In the genomic region with DNA sequence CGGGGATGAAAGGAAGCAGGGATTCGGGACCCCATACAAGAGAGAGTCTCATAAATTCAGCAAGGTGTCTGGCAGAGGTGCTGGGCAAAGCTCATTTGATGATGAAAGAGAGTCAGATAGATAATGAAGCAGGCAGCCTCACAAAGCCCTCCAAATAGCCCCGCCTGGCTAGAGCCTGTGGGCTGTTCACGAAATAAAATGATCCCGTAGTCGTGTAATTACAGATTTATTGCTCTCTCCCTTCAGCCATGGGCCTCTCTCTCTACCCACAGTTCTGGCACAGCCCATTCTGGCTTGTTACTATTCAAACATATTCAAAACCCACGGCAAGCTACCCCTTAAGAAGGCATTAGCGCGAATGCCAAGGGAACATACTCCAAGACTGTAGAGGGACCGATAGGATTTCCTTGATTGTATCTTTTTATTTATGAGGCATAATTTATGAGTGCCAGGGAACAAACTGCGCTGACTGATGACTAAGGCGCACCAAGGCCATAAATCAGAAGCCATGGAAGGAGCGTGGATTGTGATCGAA, we compare ENCODE assay signal across 23 mouse cellular contexts.
DNase-seq lines count a peak whose midpoint lies in the region; ATAC-seq lines count a peak whose summit lies in the region.
"Had no signal": no experiment of that assay in that cellular context is flagged by ENCODE, and none has a peak within 500 bp of the region (broad histone marks: within the 10 kb centered on the region; RNA-seq: fewer than 3 reads in every experiment).

No protein-coding gene starts in this region.

- DNase-seq in urinary bladder, postnatal 25 days (ENCODE audit: low spot score) = peak; percentile 3
- no peak for DNase-seq in urinary bladder, postnatal 10 days (ENCODE audit: low spot score)
- no peak for DNase-seq in cerebellum, postnatal 14 days
- no peak for DNase-seq in layer of hippocampus, postnatal 14 days (ENCODE audit: low spot score in 2 of 2)
- DNase-seq: adrenal gland, postnatal 25 days; cerebellum, adult 11-12 months; cerebellum, postnatal 10 days; gastrocnemius, postnatal 10 days; heart, adult 11 months; heart, postnatal 14 days; kidney, adult 18-20 months; liver; lung, postnatal 4 days; thymus, postnatal 25 days had no signal

- H3K9ac ChIP-seq in intestine, embryonic 15.5 days = no peak overlapping the region
- H3K9ac ChIP-seq in intestine, embryonic 16.5 days (ENCODE audit: low read depth, low read length) = no peak overlapping the region
- no peak overlapping the region for H3K9ac ChIP-seq in neural tube, embryonic 12.5 days
- H3K9ac ChIP-seq: embryonic facial prominence, embryonic 13.5 days; heart, embryonic 13.5 days; hindbrain, embryonic 12.5 days; stomach, embryonic 15.5 days had no signal

- no peak overlapping the region for H3K27ac ChIP-seq in intestine, embryonic 15.5 days
- no peak overlapping the region for H3K27ac ChIP-seq in intestine, embryonic 16.5 days (ENCODE audit: low read length)
- H3K27ac ChIP-seq in neural tube, embryonic 12.5 days = no peak overlapping the region
- H3K27ac ChIP-seq: embryonic facial prominence, embryonic 13.5 days; heart, embryonic 13.5 days; hindbrain, embryonic 12.5 days; limb, embryonic 10.5 days; stomach, embryonic 15.5 days had no signal

- H3K9me3 ChIP-seq in intestine, embryonic 15.5 days = no peaks in the 10 kb centered on the region
- H3K9me3 ChIP-seq in intestine, embryonic 16.5 days (ENCODE audit: control insufficient read depth, low read length) = no peaks in the 10 kb centered on the region
- peaks cover 4% of the 10 kb centered on the region; the same call in 1 of the 2 replicates for H3K9me3 ChIP-seq in neural tube, embryonic 12.5 days
- H3K9me3 ChIP-seq: embryonic facial prominence, embryonic 13.5 days; heart, embryonic 13.5 days; hindbrain, embryonic 12.5 days; limb, embryonic 10.5 days; stomach, embryonic 15.5 days had no signal

- H3K27me3 ChIP-seq in intestine, embryonic 15.5 days (replicated peaks) = no peaks in the 10 kb centered on the region
- H3K27me3 ChIP-seq in intestine, embryonic 16.5 days (replicated peaks; ENCODE audit: control insufficient read depth, insufficient read depth, low read length) = no peaks in the 10 kb centered on the region
- no peaks in the 10 kb centered on the region for H3K27me3 ChIP-seq in neural tube, embryonic 12.5 days (replicated peaks)
- H3K27me3 ChIP-seq: embryonic facial prominence, embryonic 13.5 days; heart, embryonic 13.5 days; hindbrain, embryonic 12.5 days; stomach, embryonic 15.5 days had no signal

- 59% methylated on average over 14 of the region's 14 CpGs for WGBS in intestine, embryonic 15.5 days
- 63% methylated on average over 14 of the region's 14 CpGs for WGBS in intestine, embryonic 16.5 days
- WGBS in neural tube, embryonic 12.5 days = 27% methylated on average over 14 of the region's 14 CpGs

- no peak overlapping the region for H3K4me3 ChIP-seq in intestine, embryonic 15.5 days (replicated peaks)
- H3K4me3 ChIP-seq in intestine, embryonic 16.5 days (ENCODE audit: low read length) = no peak overlapping the region
- no peak overlapping the region for H3K4me3 ChIP-seq in neural tube, embryonic 12.5 days
- H3K4me3 ChIP-seq: embryonic facial prominence, embryonic 13.5 days; heart, embryonic 13.5 days; hindbrain, embryonic 12.5 days; limb, embryonic 10.5 days; stomach, embryonic 15.5 days had no signal

- no peaks in the 10 kb centered on the region for H3K36me3 ChIP-seq in intestine, embryonic 15.5 days
- H3K36me3 ChIP-seq in intestine, embryonic 16.5 days (ENCODE audit: control insufficient read depth, insufficient read depth, low read length) = no peaks in the 10 kb centered on the region
- H3K36me3 ChIP-seq in neural tube, embryonic 12.5 days = no peaks in the 10 kb centered on the region
- H3K36me3 ChIP-seq: embryonic facial prominence, embryonic 13.5 days; heart, embryonic 13.5 days; hindbrain, embryonic 12.5 days; limb, embryonic 10.5 days; stomach, embryonic 15.5 days had no signal

- ATAC-seq in intestine, embryonic 15.5 days = peak; percentile 20; the same call in 1 of the 2 replicates
- no peak for ATAC-seq in intestine, embryonic 16.5 days
- peak; percentile 91 for ATAC-seq in neural tube, embryonic 12.5 days (ENCODE audit: low FRiP score, low read depth)
- ATAC-seq: forebrain, embryonic 16.5 days had no signal

- no peaks in the 10 kb centered on the region for H3K4me1 ChIP-seq in intestine, embryonic 15.5 days (replicated peaks)
- no peaks in the 10 kb centered on the region for H3K4me1 ChIP-seq in intestine, embryonic 16.5 days (ENCODE audit: control insufficient read depth, insufficient read depth, low read length)
- H3K4me1 ChIP-seq in neural tube, embryonic 12.5 days = peaks cover 4% of the 10 kb centered on the region; the same call in 1 of the 2 replicates
- H3K4me1 ChIP-seq: embryonic facial prominence, embryonic 13.5 days; heart, embryonic 13.5 days; stomach, embryonic 15.5 days had no signal

- no peak overlapping the region for H3K4me2 ChIP-seq in intestine, embryonic 15.5 days (replicated peaks)
- H3K4me2 ChIP-seq in intestine, embryonic 16.5 days (ENCODE audit: low read depth, low read length) = no peak overlapping the region
- H3K4me2 ChIP-seq in neural tube, embryonic 12.5 days (replicated peaks) = peak overlapping the region; percentile 28; the same call in 1 of the 2 replicates
- H3K4me2 ChIP-seq: embryonic facial prominence, embryonic 13.5 days; heart, embryonic 13.5 days; hindbrain, embryonic 12.5 days; stomach, embryonic 15.5 days had no signal
